Mouse (Mus musculus) stomach, postnatal 0 days (tissue): Measurements from ENCODE around the gene Mtmr12. TPM values are rescaled to one million over a fixed set of nuclear protein-coding genes. Genes with fewer than 3 reads are reported as not detected.

Experiments
- ATAC-seq: fragments of 200-750 bp; cut with Nextera tagmentation; 2 replicates; pipeline ENCODE4 v1.8.0; 2017; ENCODE audit not compliant: low FRiP score, low TSS enrichment
- DNase-seq: peaks from one replicate; pipeline ENCODE4 v3.0.0-alpha.2; 2016; ENCODE audit warnings: low spot score
- H3K27ac ChIP-seq: fragments of 300-500 bp; sonication (generic); replicated peaks from 2 replicates; pipeline ENCODE4 v1.5.1; 2014; ENCODE audit warnings: mild to moderate bottlenecking, control low read depth
- H3K27me3 ChIP-seq: fragments of 300-500 bp; sonication (generic); 2 replicates; pipeline ENCODE4 v1.6.1; 2014; ENCODE audit warnings: low read length; ENCODE audit not compliant: control insufficient read depth, insufficient read depth
- H3K36me3 ChIP-seq: fragments of 300-500 bp; sonication (generic); 2 replicates; pipeline ENCODE4 v1.6.1; 2014; ENCODE audit warnings: low read length, mixed read lengths; ENCODE audit not compliant: control insufficient read depth, insufficient read depth
- H3K4me1 ChIP-seq: fragments of 300-500 bp; sonication (generic); replicated peaks from 2 replicates; pipeline ENCODE4 v1.6.1; 2014; ENCODE audit warnings: antibody characterized with exemption; ENCODE audit not compliant: control insufficient read depth, insufficient read depth
- H3K4me2 ChIP-seq: fragments of 300-500 bp; sonication (generic); replicated peaks from 2 replicates; pipeline ENCODE4 v1.6.1; 2014; ENCODE audit warnings: low read depth, mild to moderate bottlenecking, control low read depth, moderate library complexity
- H3K4me3 ChIP-seq: fragments of 300-500 bp; sonication (generic); 2 replicates; pipeline ENCODE4 v1.5.1; 2014; ENCODE audit warnings: low read depth, low read length, control low read depth
- H3K9ac ChIP-seq: fragments of 300-500 bp; sonication (generic); 2 replicates; pipeline ENCODE4 v1.6.1; 2014; ENCODE audit warnings: mild to moderate bottlenecking, low read length, control low read depth, mixed read lengths
- H3K9me3 ChIP-seq: fragments of 300-500 bp; sonication (generic); 2 replicates; pipeline ENCODE4 v1.6.1; 2016; ENCODE audit warnings: low read length; ENCODE audit not compliant: control insufficient read depth
- CTCF ChIP-seq: IDR thresholded peaks from 2 replicates; pipeline ENCODE4 v1.5.1; 2016; ENCODE audit warnings: antibody characterized with exemption, low read depth, mild to moderate bottlenecking, moderate library complexity
- EP300 ChIP-seq: optimal IDR thresholded peaks from 2 replicates; pipeline ENCODE3; 2016; ENCODE audit warnings: antibody characterized with exemption
- WGBS: fragments of 180-500 bp; shearing (Covaris S2); extraction: QIAGEN DNeasy Blood & Tissue Kit; methylation state at CpG from one replicate; pipeline ENCODE4 v1.1.7; 2014; 5-methylcytosine and 5-hydroxymethylcytosine counted together
- polyA plus RNA-seq: library from polyadenylated mRNA; unstranded; fragments of >200 nt; fragmentation: Nextera tagmentation; extraction: Ambion mirVana; gene quantifications from 2 replicates; pipeline ENCODE4 v1.2.1, GENCODE M21; 2015

Mtmr12 gene
- polyA plus RNA-seq, 1 experiment from 2014 or later: 6.8 TPM

DNA sequence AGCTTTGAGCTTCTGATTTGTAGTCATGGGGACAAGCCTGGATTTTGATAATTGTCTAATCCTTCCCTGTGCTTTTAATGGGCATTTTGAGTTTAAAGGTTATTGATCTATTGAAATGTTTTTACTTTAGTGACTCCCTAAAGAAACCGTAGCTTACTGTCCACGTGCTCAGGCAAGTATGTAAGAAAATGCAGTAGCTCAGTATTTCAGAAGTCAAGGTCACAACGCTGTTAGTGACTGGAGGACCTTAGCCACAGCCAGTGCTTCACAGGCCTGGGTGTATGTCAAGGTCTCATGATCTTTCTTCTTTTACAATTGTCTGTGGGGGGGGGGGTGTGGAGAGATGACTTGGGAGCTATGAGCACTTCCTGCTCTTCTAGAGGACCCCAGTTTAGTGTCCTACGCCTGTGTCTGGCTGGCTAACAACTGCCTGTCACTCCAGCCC is 42.4 kb downstream of the Mtmr12 start:
- Histone ChIP-seq H3K4me2 (no peak overlapping the region), H3K4me3 (no peak overlapping the region), H3K9ac (no peak overlapping the region), H3K4me1 (no peaks in the 10 kb centered on the region), H3K27ac (no peak overlapping the region), H3K9me3 (no peaks in the 10 kb centered on the region), H3K36me3 (peaks cover 11% of the 10 kb centered on the region), H3K27me3 (no peaks in the 10 kb centered on the region)
- ATAC-seq (no peak), DNase-seq (no peak)
- WGBS: 84% methylated on average over 4 of the region's 4 CpGs
- TF ChIP-seq EP300 (no peak), CTCF (no peak)

- DNase-seq (peak; percentile 43), ATAC-seq (no peak)
- Histone ChIP-seq H3K4me2 (no peak overlapping the region), H3K9me3 (no peaks in the 10 kb centered on the region), H3K36me3 (peaks cover 11% of the 10 kb centered on the region), H3K27me3 (no peaks in the 10 kb centered on the region), H3K27ac (no peak overlapping the region), H3K4me3 (no peak overlapping the region), H3K9ac (no peak overlapping the region), H3K4me1 (no peaks in the 10 kb centered on the region)
- peak; percentile 77 for TF ChIP-seq CTCF
- TF ChIP-seq EP300: no peak
- 53% methylated on average over 4 of the region's 4 CpGs for WGBS
Measured at GRCm38 (mm10) chr15:12248279-12248678, 43.5 kb downstream of the Mtmr12 start.

- Histone ChIP-seq H3K27me3 (no peaks in the 10 kb centered on the region), H3K4me1 (no peaks in the 10 kb centered on the region), H3K4me3 (no peak overlapping the region), H3K9me3 (no peaks in the 10 kb centered on the region), H3K36me3 (peaks cover 16% of the 10 kb centered on the region), H3K27ac (no peak overlapping the region), H3K9ac (no peak overlapping the region), H3K4me2 (no peak overlapping the region)
- WGBS: 84% methylated on average over 5 of the region's 5 CpGs
- no peak for DNase-seq
- no peak for ATAC-seq
- TF ChIP-seq CTCF: no peak
Measured at GRCm38 (mm10) chr15:12250350-12250749, 45.5 kb downstream of the Mtmr12 start.

- Histone ChIP-seq H3K27ac (no peak overlapping the region), H3K27me3 (no peaks in the 10 kb centered on the region), H3K9me3 (no peaks in the 10 kb centered on the region), H3K36me3 (peaks cover 15% of the 10 kb centered on the region), H3K4me1 (no peaks in the 10 kb centered on the region), H3K4me2 (no peak overlapping the region), H3K4me3 (no peak overlapping the region), H3K9ac (no peak overlapping the region)
- DNase-seq (no peak), ATAC-seq (no peak)
- TF ChIP-seq CTCF (no peak), EP300 (no peak)
- WGBS: 93% methylated on average over 15 of the region's 15 CpGs
Measured at GRCm38 (mm10) chr15:12251416-12252140, 46.8 kb downstream of the Mtmr12 start.

DNA sequence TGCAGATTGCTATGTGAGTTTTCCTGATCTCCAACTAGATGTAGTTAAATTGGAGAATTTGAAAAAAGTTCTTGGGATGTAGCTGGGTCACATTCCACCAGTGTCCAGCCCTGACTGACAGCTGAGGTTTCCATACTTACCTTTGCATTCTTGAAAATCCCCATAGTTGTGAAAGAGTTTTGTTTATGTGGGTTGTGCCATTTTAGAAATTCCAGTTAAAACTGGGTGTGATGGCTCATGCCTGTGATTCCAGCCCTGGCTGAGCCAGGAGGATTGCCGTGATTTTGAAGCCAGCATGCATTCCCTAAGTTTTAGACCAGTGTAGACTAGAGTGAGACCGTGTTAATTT is 47.3 kb downstream of the Mtmr12 start:
- H3K27me3 ChIP-seq: no peaks in the 10 kb centered on the region
- H3K4me3 ChIP-seq: no peak overlapping the region
- ATAC-seq (no peak), DNase-seq (no peak)
- no peak overlapping the region for H3K9ac ChIP-seq
- peaks cover 14% of the 10 kb centered on the region for H3K36me3 ChIP-seq
- H3K4me2 ChIP-seq: no peak overlapping the region
- no peak for TF ChIP-seq EP300
- H3K4me1 ChIP-seq: no peaks in the 10 kb centered on the region
- H3K9me3 ChIP-seq: no peaks in the 10 kb centered on the region
- 88% methylated on average over 2 of the region's 2 CpGs for WGBS
- no peak overlapping the region for H3K27ac ChIP-seq

DNA sequence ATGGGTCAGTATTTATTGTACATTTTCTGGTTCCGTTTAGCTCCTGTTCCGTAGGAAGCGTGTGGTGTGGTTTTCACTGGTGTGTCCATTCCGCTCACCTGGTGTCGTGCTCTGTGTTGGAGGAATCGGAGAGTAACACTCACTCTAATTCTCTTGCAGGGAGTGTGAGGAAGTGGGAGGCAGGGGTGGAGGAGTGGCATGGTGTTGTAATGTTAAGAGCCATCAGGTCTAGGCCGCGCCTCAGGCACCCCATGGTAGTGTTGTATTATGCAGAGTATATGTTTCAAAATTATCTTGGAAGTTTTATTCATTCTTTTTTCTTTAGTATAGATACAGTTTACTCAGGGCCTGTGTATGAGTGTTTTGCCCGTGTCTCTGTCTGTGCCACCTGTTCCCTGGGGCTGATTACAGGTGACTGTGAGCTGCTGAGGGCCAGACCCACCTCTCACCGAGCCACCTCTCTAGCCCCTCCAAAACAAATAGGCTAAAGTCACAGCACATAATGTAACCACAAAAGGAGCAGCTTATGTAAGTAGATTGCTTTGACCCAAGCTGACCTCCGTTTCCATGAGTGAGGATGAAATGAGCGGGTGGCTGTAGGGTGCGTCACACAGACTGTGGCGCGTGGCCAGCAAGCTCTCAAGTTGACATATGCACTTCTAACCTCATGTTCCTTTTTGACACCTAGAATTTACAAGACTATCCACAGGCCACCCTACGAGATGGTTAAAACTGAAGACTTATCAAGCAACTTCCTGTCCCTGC is 53.1 kb downstream of the Mtmr12 start:
- no peak overlapping the region for H3K9ac ChIP-seq
- H3K4me2 ChIP-seq: no peak overlapping the region
- no peak overlapping the region for H3K27ac ChIP-seq
- ATAC-seq: peak; percentile 90
- no peaks in the 10 kb centered on the region for H3K9me3 ChIP-seq
- no peak overlapping the region for H3K4me3 ChIP-seq
- H3K27me3 ChIP-seq: no peaks in the 10 kb centered on the region
- TF ChIP-seq EP300: no peak
- TF ChIP-seq CTCF: no peak
- H3K4me1 ChIP-seq: no peaks in the 10 kb centered on the region
- peak; percentile 60 for DNase-seq
- H3K36me3 ChIP-seq: peaks cover 24% of the 10 kb centered on the region
- WGBS: 69% methylated on average over 16 of the region's 16 CpGs
